Mouse (Mus musculus): Measurements from ENCODE around the gene Ola1.

The Ola1 gene

DNA sequence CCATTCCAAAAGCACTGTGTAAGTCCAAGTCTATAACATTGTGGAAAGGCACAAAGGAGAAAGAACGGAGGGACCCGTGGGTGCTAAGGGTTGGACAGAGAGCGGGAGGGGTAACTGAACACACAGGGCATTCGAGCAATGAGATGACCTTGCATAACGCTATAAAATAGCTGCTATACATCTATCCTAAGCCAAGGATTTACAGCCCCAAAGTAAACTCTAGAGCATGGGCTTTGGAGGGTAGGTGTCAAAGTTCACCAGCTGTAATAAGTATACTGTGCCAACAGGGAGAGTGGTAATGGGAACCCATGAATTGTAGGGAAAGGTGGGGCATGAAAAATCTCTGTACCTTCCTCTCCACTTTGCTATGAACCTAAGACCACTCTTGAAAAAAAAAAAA is at the start of gene Ola1:
Ola1 (minus strand) TSS at position 12 of the 400 bp plus-strand sequence.
- no peak for DNase-seq (ENCODE audit: low spot score in 2 of 2)

DNA sequence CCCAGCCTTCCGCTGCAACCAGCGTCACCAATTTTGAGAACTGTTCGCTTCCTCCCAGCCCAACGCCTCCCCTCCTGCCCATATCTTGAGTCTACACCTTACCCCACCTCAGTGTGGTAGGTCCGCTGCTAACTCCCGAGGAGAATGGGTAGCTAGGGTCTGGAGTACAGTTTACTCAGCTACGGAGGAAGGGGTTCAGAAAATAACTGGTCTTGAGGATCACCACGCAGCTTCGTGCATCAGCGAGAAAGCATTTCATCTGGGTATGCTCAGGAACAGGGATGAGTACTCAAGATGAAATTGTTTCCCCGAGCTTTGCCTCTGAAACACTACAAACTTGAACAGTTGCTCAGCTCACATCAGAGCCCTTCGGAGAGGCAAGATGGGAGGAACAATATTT is 49.6 kb upstream of the Ola1 start:
- no peak for DNase-seq (ENCODE audit: low spot score in 2 of 2)

DNA sequence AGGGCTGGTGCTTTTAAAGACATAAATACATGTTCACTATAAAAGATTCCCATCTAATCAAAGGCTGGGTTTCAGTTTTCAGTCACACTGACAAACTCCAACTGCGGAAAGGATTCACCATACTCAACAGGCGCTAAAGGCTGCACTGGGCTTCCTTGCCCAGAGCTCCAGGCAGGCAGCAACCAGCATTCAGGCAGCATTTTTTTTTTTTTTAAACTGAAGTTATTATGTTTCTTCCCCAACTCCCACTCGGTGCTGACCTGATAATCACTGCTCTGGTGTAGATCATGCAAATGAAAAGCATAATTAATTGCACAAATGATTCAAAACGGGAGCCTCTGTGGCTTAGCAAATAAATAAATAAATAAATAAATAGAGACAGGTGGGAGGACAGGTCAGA is 49.1 kb upstream of the Ola1 start:
- no peak for DNase-seq (ENCODE audit: low spot score in 2 of 2)

DNA sequence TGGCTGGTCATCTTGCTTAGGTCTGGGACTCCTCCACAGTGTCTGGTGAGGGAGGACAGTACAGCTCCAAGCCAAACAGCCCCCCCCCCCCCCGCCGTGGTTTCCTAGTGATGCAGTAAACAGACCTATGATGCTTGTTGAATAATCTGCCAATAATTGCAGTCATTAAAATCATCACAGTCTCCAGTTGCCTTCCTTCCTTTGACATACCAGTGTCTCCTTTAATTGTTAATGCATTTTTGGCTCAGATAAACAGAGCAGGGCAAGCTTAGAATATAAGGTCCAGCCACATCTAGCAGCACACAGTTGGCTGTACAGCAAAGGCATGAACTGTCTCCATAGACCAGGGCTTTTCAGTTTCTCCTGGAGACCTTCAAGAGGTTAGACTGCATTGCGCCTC is 48.5 kb upstream of the Ola1 start:
- DNase-seq (ENCODE audit: low spot score in 2 of 2) = no peak

DNA sequence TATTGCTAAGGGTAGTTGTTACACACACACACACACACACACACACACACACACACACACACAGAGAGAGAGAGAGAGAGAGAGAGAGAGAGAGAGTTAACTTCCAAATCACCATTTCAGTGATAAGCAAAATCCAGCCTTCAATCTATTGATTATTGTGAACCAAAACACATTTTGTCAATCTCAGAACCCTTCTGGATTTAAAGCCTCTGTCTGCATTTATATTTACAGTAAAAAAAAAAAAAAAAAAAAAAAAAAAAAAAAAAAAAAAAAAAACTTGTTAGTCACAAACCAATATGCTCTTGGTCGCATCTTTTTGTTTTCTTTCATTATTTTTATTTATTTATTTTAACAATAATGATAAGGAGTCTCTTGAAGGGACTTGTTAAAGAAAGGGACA is 47.9 kb upstream of the Ola1 start:
- no peak for DNase-seq (ENCODE audit: low spot score in 2 of 2)

DNA sequence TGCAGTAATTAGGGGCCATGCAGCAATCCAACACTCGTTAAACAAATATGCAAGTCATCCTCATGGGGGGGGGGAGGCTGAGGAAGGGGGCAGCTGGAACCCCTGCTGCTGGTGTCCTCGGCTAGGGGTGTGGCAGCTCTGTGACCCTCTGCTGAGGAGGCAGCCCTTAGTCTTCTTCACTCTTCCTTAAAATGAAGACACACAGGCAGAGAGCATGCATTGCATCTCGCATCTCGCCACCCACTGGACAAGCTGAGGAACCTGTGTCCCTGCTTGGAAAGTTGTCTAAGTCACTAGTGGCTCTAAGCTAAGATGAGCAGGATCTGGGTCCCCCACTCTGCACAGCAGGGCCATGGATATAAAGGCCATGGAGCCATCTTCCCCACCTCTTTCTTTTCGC is 47.3 kb upstream of the Ola1 start:
- DNase-seq (ENCODE audit: low spot score in 2 of 2) = no peak

DNA sequence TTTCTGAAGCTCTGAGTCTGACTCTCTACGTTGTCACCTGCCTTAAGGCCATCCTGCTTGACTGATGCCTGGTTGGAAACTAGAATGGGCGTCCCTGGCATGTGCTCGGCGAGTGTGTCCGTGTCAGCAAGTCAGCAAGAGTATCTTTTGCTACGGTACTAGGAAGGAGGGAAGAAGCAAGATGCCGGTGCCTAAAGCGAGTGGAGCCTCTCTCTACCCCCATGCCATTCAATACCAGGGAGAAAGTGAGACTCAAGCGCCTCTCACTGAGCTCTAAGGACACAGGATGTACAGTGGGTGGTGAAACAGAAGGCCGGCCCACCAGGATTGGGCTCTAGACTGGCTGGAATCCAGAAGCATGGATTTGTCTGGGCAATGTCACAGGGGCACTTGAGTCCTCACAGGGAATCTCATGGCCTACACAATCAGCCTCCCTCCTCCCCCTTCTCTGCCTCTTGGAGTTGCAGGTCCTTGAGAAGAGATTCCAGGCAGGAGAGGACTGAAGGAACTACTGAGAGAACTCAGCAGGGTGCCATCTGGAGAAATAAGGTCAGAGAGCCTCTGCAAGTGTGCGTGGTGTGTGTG is 46.0 kb upstream of the Ola1 start:
- no peak for DNase-seq (ENCODE audit: low spot score in 2 of 2)

DNA sequence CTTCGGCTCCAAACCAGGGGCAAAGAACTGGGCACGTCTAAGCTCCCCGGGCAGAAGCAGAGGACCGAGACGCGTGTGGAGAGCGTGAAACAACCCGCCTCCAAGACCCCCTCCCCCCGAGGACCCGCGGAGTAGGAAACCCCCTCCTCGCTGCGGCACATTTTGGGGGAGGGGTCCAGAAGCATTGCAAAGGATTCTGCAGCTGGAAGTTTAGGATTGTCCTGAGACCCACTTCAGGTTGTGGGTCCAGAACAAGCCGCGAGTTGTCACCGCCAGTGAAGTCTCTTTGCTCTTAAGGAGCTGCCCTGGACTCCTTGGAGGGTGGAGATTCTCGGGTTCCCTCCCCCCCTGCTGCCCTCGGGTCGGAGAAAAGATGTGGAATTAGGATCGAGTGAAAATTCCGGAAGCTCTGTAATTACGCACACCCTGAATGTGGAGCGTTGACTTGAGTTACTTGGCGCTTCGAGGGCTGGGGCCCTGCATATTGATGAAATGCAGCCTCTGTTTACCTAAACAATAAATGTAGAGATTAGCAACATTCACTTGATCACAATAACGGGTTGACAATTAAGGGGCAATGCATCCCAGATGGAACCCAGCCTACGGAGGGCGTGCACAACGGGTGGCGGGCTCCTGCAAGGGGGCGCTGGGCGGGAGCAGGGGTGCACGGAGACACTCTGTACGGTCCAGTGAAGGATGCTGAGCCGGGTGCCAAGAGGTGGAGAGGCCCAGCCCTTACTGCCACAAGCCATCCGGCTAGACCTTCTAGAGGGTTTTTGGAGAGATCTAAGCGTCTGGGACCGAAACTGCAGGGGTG is 45.3 kb upstream of the Ola1 start:
- no peak for DNase-seq (ENCODE audit: low spot score in 2 of 2)

DNA sequence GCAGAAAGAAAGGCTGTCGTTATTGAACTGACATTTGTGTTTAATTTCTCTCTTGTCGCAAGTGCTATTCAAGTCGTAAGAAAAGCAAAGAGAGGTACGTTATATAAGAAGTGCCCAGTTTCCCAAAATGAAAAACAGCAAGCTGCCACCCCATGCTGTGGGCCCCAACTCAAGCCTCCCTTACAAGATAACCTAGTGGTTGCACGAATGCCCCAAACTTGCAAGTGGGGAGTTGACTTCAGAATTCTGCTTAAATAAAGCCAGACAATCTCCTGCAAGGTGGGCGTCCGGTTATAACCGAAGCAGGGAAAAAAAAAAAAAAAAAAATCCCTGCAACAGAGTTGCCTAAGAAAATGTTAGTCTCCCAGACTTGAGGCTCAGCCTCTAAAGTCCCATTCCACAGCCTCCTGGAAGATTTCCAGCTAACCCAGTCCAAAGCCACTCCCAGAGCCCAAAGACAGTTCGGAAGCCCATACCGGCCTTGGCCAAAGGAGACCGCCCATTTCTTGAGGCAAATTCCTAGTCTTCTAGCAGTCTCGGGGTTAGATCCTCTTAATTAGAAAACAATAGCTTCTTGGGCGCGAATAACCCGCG is 44.5 kb upstream of the Ola1 start:
- DNase-seq (ENCODE audit: low spot score in 2 of 2) = no peak

DNA sequence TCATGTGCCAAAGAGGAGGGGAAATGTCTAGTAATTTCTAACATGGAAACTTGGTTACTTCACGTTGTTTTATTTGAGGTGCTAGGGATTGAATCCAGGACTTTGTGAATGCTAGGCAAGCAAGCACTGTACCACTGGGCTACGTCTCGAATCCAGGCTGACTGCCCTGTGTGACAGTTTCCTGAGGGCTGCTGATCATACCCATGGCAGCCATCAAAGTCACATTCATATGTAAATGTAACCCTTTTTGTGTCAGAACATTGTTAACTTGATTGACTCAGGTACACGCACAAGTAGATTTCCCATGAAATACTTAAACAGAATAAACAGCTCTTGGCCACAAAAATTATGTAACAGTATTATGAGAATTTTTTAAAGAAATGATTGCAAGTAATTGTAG is 30.0 kb upstream of the Ola1 start:
- no peak for DNase-seq (ENCODE audit: low spot score in 2 of 2)

DNA sequence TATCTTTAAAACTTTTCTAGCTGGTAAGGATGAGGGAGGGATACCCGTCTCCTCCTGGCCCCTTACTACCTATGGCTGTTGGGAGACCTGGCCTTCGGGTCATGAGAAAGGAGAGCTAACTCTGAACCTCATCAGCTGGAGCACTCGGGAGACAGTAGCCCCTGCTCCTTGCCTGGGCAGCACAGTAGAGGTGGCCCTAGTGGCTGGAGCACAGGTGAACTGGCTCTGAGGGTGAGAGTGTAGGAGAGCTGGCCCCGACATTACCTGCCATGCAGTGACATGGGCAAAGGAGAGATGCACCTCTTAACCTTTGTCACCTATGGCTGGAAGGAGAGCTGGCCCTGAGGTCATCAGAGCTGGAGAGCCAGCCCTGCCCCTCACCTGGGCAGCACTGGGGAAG is 22.6 kb upstream of the Ola1 start:
- DNase-seq (ENCODE audit: low spot score in 2 of 2) = no peak

DNA sequence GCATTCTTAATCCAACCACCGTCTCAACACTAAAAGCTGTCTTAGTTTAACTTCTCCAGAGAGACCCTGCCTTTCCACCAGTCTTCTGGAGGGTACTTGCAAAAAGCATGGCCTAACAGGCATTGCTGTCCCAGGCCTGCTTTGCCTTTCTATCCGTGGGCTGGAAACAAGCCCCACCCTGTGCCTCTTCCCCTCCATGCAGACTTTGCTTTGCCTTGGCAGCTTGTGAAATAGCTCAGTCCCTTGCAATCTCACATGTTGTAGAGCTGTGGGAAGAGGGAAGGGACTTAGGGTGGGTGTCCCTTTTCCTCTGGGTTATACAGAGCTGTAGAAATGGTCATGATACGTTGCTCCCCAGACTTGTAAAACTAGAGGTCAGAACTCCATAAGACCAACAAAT is 12.4 kb upstream of the Ola1 start:
- no peak for DNase-seq (ENCODE audit: low spot score in 2 of 2)

DNA sequence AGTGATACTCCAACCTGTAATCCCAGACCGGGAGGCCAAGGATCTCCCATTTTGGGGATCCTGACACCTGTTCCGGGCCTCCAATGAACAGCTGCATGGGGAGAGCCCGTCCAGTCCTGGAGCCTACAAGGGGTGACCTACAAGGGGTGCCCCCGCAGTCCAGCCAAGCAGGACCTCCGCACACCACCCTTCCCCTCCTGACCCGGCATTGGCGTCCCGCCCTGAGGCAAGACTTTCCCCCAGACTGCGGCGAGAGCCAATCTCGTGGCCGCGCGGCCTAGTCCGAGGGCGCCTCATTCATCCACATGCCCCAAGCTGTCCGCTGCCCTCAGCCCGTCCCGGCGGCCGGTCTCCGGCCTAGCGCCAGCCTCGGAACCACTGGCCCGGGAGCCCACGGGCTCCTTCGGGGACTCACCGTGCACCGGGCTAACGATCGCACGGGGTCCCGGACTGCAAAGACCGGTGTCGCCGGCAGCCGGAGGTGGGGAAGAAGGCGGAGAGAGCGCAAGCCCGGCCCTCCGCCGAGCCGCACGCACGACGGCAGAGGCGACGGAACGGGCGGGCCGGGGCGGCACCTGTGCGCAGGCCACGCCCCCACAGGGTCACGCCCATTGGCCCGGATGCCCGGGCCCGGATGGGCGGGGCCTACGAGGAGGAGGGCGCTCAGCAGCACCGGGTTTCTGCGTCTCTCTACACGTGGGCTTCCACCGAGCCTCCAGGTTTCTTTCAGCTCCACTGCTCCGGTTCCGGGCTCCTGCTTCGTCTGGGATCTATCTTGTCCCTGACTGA is 4.7 kb downstream of the Ola1 start:
- peak; percentile 95 to 96 for DNase-seq (ENCODE audit: low spot score in 2 of 2)

DNA sequence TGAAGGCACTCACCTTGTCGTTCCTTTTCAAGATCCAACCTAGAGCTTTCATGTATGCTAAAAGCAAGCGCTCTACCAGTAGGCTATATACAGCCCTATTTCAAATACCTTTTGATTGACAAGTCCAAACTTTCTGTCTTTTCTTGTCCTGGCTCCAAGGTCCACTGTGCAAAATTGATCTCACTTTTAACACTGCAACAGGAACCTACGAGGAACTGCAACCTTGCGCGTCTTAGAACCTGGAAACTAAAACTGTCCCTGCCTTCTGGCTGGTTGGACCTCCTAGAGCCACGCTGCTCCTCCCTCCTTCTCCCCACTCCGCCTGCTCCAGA is 5.2 kb downstream of the Ola1 start:
- DNase-seq (ENCODE audit: low spot score in 2 of 2) = no peak

DNA sequence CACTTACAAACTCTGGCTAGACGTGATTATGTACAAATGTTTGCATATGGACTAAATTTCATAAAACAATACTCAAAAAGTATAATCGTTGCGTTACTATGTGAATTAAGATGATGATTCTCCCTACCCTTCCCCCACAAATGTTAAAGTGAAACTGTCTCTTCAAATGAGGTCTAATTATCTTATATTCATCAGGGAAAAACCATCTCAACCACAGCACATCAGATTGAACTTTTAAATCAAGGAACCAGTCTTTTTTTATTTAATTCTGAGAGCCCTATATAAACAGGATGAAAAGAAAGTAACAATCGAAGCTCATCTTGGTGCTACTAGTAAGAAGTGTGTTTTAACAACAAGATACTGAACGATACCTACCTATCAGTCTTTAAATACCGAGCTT is 14.4 kb downstream of the Ola1 start:
- DNase-seq (ENCODE audit: low spot score in 2 of 2) = no peak

DNA sequence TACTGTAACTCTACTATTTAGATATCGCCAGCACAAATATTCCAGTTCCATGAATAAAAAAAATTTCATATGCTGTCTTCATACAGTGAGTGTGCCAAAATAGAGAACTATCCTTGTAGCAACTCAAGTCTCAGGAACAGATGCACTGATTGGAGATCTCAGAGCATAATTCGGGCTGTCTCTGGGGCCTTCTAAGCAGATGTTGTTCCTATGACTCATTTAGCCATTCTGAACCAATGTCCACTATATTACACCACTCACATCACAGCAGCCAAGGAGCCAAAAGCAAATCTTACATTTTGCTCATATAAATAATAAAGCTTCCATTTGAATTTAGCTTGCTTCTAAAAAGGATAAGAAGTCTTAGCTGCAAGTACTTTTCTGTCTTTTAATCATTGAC is 30.2 kb downstream of the Ola1 start:
- DNase-seq (ENCODE audit: low spot score in 2 of 2) = no peak

DNA sequence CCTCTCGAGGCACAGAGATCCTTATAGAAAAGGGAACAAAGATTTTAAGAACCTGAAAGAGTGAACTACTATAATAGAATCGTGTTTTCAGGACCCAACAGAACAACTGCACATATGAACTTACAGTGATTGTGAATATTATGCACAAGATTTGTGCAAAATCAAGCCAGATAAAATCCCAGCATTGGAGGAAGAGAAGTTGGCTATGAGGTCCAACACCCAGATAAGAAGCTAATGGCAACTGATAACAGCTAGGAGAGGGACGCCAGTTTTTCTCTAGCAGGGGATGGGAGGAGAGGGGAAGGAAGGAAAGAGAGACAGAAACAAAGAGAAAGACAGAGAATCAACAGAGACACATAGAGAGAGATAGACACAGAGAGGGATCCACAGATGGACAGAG is 33.5 kb downstream of the Ola1 start:
- no peak for DNase-seq (ENCODE audit: low spot score in 2 of 2)

DNA sequence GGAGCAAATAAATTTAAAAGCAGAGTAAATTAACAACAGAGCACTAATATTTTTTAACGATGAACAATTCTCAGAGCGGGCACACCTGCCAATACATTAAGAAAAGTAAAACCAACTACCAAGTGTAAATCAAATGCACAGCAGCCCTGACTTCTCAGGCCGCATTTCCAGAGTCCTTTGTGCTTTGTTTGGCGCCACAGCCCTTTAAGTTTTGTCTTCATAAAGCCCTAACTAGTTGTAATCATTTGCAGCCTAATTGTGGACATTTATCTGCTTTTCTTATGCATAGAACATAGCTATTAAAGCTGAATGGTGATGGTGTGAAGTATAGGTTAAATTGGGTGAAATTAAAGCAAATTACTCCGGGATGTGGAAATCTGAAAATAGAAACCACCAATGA is 49.2 kb downstream of the Ola1 start:
- DNase-seq (ENCODE audit: low spot score in 2 of 2) = no peak

DNA sequence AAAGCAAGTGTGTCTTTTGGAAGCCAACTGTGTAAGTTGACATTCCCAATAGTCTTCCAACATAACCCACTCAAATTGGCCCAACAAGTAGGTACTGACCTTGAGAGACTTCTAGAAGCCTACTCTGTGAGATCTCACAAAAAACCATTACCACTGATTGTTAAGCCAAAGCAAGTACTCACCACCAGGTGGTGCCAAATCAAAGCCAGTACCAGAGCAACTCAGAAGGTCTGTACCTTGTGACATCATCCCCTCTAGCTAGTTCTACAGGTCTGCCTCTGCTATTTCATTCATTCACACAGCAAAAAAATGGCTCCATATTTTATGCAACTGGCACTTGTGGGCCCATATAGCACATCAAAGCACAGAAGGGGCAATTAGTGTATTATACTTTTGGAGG is 51.6 kb downstream of the Ola1 start:
- DNase-seq (ENCODE audit: low spot score in 2 of 2) = peak; percentile 53 to 63

DNA sequence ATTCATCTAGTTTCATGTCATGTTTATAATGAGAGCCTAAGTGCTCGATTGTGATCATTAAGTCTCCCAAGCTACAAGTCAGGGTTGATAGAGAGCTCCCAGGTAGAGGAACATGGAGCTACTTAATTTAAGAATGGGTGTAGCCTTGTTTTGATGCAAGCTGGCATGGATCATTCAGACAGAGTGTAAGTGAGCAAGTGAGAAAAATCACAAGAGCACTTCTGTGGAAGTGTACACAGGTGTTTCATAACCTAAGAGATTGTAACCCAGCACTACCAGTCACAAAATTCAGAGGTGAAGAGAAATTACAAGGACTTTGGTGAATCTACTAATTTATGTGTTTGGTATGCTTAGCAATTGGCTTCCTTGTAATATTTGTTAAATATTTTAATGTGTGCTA is 54.1 kb downstream of the Ola1 start:
- no peak for DNase-seq (ENCODE audit: low spot score in 2 of 2)

DNA sequence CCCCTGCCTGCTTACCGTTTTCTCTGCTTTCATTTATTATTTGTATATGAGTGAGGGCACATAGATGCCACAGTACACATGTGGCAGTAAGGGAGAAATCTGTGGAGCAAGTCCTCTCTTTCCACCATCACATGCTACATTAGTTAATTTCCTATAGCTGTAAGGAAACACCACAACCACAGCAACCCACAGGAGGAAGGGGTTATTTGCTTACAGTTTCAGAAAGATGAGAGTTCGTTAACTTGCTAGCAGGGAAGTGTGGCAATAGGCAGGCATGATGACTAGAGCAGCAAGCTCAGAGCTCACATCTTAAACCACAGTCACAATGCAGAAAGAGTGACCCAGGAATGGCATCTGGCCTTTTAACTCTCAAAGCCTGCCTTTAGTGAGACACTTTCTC is 58.0 kb downstream of the Ola1 start:
- peak; percentile 35 to 40 for DNase-seq (ENCODE audit: low spot score in 2 of 2)

DNA sequence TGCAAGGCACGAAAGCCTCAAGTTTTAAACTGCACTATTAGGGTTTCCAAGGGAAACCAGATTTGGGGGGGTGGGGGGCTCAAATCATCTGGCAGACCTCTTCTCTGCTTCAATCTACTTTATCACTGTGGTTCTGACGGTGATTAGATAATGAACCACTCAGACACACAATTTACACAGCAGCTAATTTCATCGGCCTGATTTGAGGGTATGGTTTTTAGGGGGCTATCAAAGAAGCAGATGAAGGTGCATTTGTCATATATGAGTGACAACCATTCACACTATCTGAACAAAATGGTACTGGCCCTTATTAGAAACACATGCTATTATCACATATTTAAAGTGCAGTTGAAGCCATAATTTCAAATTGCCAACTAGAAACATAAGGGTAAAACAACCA is 61.5 kb downstream of the Ola1 start:
- no peak for DNase-seq (ENCODE audit: low spot score in 2 of 2)

DNA sequence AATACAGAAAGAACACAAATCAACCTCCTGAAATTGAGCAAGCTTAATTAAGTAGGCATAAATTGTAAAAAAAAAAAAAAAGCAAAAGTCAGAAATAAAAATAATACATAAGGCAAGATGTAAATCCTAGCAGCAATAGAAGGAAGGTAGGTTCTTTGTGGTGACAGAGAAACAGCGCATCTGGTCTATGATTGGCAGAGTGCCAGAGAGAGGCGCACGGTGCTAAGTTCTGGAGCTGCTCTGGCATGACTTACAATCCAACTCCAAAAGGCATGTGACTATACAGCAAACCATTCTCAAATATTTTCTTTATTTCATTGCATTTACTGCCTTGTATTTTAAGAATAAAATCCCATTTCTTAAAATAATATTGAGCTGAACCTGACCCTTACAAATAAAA is 68.2 kb downstream of the Ola1 start:
- DNase-seq (ENCODE audit: low spot score in 2 of 2) = no peak
